Mouse (Mus musculus) liver, adult 2 months (tissue): ENCODE results near the gene Zfp719.

Source experiments
- CTCF ChIP-seq: fragments of 200-500 bp; IDR thresholded peaks from 2 replicates; pipeline ENCODE4 v1.5.1; 2011; ENCODE audit warnings: low read depth, low read length, control low read depth
- POLR2A ChIP-seq: fragments of 200-500 bp; IDR thresholded peaks from 2 replicates; pipeline ENCODE4 v1.6.1; 2011; ENCODE audit warnings: low read length, control low read depth; ENCODE audit not compliant: insufficient read depth; ENCODE audit errors: extremely low read depth

- TF ChIP-seq CTCF, result no peak
- no peak for TF ChIP-seq POLR2A
Measured at GRCm38 (mm10) chr7:43625065-43625464, 45.7 kb downstream of the Zfp719 start.
